Mouse (Mus musculus) 3134 (cell line): ENCODE data around the gene Rpl10.
A peak's percentile ranks its signal among the peaks of the same experiment; 100 is the strongest.

Source experiments
- DNase-seq: peaks from one replicate; pipeline ENCODE4 v3.0.0-alpha.2; 2011; ENCODE audit warnings: low spot score; ENCODE audit not compliant: insufficient read length; ENCODE audit errors: extremely low read depth

Gene Rpl10

GRCm38 (mm10) chrX:74270062-74270901, at the start of gene Rpl10:
Gene Rpl10, plus strand, starts transcription at chrX:74270812.
- peak; percentile 86 for DNase-seq

GRCm38 (mm10) chrX:74230038-74230437, 40.6 kb upstream of the Rpl10 start:
- DNase-seq = no peak

DNA sequence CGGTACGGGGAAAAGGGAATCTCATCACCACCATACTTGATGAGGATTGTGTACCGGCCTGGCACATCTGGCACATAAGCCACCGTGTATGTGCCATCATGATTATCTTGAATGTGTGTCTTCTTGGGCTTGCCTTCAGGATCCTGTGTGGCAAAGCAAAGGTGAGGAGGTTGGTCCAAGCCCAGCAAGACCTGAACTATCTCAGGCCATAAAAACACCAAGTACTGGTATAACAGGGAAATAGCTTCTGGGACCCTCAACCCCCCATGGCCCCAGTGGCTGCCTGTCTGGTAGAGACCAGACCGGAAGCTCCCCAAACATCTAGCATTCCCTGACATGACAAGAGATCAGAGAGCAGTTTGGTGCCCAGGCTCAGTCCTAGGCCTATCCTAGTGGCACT, 37.4 kb upstream of the Rpl10 start:
- DNase-seq = no peak

DNA sequence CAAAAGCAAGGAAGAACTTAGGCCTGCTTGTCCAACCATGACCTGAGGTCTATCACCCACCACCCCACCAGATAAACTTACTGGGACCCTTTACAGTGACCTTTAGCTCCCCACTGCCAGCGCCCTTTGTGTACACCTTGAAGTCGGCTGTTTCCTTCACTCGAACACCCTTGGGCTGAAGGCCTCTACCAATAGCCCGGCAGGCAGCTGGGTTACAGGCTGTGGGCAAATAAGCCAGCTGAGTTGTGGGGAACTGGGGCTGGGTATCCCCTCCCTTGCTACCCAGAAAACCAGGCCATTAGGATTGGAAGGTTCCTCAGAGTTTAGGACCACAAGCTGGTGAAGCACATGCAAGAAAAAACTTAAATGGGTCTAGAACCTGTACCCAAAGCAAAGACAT, 30.3 kb upstream of the Rpl10 start:
- no peak for DNase-seq

- DNase-seq = no peak
These were observed 27.2 kb upstream of the Rpl10 start for GRCm38 (mm10) chrX:74243396-74243795.

DNA sequence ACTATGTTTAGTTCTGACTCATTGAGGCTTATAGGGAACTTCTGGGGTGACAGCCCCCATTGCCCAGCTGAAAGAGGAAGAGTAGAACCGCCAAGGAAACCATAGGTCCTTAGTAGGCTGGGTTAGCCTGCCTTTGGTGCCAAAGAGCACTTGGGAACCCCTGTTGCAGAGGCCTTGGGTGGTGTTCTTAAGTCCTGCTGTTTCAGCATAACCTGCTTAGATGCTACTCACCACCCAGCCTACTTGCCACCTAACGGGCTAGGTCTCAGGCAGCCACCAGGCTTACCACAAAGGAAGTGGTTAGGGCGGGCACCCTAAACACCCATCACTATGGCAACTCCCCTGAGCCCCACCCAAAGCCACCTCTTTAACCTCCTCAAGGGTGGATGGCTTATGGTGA, 26.8 kb upstream of the Rpl10 start:
- peak; percentile 71 for DNase-seq

DNA sequence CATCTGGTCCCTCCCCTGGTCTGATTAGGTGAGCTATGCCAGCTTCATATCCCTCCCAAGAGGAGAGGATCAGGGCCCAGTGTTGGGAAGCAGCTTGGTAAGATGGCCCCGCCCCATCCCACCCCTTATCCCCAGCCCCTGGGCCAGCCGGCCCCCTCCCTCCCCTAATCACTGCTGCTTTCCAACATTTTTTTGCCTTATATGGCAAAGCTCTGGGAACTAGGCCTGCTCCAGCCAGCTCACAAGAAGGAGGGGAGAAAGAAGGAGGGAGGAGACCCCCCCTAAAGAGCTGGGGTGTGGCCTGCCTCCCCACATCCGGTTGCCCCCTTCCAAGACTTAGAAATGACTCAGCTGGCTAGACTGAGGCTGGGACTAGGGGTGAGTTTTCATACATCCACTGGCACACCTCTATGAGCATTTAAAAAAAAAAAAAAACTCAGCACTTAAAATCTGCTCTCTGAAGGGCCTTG, 26.0 kb upstream of the Rpl10 start:
- DNase-seq = peak; percentile 89

DNA sequence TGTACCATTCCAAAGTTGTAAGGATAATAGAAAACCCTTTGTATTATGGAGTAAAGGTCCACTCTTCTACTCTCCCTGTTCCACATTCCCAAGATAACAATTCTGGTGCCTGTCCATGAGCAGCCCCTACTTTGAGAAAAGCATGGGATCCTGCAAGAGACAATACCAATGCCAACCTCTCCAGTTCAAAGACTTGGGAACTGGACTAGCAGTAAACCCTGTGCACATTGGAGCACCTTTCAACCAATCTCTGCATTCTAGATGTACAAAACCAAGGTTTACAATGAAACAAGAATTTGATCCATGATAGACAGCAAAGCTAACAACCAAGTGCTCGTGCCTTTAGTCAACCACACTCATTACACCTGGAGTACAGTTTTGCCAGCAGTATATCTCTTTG, 25.5 kb upstream of the Rpl10 start:
- DNase-seq = no peak

DNA sequence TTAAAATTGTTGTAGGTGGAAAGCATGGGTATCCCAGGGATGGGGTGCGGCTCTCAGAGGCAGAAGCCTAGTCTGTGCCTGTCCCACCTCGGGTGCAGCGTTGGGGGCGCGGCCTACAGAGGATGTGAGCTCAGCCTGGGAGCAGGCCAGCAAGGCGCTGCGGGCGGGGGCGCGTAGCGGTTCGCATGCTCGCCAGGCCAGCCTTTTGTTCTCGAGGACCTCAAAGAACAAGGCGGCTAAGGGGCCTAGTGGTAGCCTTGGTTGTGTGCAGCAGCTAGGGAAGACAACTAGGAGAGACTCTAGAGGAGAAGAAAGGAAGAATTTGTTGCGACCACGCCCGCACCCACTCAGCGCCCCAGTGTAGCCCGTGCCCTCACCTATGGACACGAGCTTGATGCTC, 24.9 kb upstream of the Rpl10 start:
- DNase-seq = peak; percentile 88

DNA sequence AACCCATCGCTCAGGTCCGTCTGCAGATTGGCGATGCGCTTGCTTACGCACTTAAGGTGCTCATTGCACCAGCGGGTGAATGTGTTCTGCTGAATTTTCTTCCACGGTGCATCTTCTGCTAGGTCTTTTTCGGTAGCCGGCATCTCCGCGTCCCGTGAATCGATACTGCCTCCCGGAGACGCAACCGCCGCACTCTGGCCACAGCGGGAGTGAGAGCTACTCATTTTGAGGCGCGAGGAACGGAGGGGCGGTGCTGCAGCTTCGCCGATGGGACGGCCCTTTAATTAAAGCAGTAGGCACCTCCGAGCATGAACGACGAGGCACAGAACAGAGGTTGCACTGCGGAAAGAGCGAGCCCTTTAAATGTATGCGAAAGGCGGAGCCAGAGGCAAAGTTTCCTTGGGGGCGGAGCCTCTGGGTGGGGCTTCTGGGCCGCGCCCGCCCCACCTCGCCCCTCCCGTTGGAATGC, 24.4 kb upstream of the Rpl10 start:
- DNase-seq = peak; percentile 88

DNA sequence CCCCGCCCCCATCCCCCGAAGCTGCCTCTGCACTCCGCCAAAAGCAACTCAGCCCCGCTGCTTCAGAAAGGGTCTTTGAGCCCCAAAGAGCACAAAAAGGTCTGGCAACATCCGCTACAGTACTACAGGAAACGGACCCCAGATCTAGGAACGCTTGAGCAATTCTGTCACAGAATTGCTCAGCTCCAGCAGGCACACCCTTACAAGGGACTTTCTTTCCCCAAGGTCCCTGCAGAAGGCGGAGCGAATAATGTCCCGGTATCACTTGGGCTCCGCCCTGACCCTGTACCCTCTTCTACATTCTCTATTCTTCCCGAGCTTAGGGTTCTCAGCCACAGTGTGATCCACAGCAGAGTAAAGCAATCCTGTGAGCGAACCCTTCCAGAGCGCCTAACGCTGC, 23.9 kb upstream of the Rpl10 start:
- no peak for DNase-seq

DNA sequence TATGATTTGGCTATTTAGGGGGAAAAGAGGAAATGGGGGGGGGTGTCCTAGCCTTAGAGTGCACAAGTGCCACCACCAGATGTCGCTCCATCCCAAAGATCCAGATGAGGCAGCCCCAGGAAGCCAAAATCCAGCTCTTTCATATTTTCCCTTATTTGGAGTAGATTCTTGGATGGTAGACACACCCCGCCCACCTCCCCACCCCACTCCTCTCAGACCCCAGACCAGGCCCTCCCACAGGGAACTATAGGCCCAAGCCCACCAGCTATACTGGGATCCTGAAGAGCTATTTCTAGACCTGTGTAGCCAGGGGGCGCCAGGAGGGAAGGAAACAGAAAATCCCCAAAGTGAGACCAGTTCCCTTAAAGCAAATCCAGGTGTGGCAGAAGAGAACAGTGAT, 22.0 kb upstream of the Rpl10 start:
- peak; percentile 56 for DNase-seq

DNA sequence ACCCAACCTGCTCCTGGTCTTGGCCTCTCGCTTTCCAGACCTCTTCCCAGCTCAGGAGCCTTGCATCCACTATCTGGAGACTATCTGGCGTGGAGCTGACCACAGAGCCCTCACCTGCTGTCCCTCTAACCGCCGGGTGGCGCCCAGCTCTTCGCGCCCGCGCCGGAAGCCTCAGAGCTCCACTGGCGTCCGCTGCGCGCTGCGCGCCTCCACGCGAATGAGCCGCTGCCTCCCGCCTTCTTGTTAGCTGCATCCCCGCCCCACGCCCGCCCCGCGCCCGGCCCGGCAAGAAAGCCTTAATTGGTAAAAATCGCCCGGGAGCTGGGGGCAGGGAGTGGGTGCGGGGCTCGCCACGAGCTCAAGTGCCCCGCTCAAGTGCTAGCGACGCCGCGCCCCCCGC, 21.0 kb upstream of the Rpl10 start, which contains the start of gene Flna:
Flna (minus strand) TSS at position 206 of the 400 bp plus-strand sequence.
- peak; percentile 82 for DNase-seq

DNA sequence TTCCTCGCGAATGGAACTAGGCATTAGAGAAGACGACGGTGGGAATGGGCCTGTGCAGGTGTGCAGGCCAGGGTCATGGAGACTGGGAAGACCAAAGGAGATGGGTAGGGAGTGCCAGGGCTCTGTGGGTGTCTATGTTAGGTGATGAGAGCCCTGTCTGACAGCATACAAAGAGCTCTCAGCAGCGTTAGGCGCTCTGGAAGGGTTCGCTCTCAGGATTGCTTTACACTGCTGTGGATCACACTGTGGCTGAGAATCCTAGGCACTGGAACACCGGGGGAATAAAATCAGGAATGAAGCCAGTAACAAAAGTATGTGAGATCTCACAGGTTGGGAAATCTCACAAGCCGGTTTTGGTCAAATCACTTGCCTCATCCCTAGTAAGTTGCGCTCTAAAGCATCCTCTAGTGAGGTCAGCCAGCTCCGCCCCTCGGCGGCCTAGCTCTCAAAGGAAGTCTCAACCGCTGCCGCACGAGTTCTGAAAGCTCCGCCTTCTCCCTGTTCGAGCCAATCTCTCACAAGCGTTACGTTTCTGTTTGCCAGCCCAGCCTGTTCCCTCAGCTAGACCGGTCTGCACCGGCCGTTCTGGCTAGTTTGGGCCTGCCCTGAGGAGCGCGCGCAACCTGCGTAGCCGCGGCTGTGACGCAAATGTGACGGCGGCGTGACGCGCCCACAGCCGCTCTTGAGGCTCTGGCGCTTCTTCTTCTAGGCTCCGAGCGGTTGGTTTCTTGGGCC, 16.3 kb upstream of the Rpl10 start, which contains the start of gene Emd:
Emd (plus strand) TSS at position 535 of the 735 bp plus-strand sequence.
- DNase-seq = peak; percentile 93

DNA sequence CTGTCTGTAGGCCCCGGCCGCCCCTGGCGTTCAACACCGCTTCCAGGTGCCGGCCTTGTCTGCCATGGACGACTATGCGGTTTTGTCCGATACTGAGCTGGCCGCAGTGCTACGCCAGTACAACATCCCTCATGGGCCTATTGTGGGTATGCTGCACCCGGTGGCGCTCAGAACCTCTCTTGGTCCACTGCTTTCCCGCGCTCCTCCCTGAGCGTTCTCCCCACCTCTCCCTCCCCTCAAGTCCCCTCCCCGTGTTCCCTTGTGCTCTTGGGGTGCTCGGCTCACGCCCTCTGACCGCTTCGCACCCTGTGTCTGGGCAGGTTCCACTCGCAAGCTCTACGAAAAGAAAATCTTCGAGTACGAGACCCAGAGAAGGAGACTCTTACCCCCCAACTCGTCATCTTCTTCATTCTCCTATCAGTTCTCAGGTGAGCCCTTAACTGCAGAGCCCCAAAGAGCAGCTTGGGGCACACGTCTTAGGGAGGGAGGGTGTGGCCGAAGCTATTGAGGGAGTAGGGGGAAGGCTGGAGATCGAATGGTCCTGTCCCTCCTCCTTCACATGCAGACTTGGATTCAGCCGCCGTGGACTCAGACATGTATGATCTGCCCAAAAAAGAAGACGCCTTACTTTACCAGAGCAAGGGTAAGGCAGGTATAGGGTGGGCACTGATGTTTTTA, 15.6 kb upstream of the Rpl10 start:
- no peak for DNase-seq

- no peak for DNase-seq
These were observed 12.9 kb upstream of the Rpl10 start for GRCm38 (mm10) chrX:74257746-74258145.

GRCm38 (mm10) chrX:74269736-74270061, 913 bp upstream of the Rpl10 start:
- no peak for DNase-seq

DNA sequence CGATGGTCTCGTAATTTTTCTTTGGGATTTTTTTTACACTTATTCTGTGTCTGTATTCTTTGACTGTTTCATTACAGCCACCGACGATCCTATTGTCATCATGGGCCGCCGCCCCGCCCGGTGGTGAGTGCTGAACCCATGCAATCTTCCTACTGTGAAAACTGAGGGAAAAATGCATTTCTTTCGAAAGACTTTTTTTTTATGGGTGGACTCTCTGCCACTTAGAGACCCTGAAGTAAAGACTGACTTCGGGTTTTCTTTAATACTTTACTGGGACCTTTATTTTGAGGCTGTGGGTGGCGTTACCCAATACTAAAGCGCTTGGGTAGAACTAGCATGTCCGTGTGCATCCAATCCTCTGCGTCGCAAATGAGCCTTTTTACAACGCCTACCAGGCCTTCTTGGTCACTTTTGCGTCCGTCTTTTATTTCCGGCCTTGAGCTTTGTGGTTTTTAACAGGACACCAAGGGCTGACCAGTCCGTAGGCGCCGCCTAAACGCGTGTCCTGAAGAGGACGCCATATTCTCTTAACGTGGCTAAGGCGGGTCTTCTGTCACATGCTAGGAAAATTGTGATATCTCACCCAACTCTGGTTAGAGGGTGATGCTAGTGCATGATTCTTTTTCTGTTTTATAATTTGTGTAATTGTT, 415 bp downstream of the Rpl10 start:
- peak; percentile 50 for DNase-seq

DNA sequence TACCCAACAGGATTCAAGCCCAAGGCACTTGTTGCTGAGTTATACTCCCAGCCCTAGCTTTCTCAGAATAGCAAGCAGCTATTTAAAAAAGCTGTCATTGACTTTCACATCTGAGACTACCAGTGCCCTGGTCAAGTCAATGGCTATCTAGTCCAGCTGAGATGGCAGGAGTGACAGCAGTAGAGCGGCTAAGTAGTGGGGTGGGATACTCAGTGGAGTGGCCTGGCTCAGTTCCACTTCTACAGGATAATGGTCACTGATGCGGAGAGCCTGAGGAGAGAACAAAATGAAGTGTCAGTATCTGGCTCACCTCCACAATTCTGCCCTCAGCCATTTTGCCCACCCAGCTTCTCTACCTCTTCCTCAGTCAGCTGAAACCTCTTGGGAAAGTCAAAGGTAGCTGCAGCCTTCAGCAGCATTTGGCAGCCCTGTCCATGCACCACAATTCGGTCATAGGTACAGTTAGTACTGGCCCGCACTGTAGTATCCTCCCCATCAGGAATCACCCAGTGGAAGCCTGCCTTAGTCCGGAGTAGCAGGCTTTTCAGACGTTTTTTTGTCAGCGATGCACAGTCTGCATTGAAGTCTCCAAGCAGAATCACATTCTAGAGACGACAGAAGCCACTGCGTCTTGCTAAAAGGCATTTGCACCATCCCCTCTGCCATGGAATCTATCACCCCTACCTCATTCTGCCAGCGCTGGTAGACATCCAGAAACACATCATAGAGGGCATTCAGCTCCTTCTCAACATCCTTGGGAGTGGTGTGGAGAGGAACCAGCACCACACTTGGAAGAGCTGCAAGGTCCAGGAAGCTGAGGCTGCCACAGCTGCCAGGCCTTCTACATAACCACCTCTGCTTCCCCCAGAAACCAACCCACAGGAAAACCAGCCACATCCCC, 3.1 kb downstream of the Rpl10 start:
- DNase-seq = peak; percentile 38

DNA sequence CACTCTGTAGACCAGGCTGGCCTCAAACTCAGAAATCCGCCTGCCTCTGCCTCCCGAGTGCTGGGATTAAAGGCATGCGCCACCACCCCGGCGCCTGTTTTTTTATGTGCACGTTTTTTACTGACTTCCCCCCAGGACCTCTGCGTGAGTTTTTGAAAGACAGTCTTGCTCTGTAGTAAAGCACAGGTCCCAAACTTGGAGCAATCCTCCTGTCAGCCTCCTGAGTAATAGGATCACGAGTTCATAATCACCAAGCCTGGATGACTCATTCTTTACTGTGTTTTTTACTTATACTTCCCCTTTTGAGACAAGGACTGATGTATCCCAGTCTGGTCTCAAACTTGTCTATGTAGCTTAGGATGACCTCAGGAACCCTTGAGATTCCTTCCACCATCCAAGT, 7.3 kb downstream of the Rpl10 start:
- no peak for DNase-seq
